Mouse (Mus musculus): ENCODE results near the gene Mmgt2. TPM values are rescaled to one million over a fixed set of nuclear protein-coding genes. Genes with fewer than 3 reads are reported as not detected.

The Mmgt2 gene
- 1 to 10 TPM; 5.5 to 7.8 TPM for total RNA-seq (2021)
- long read RNA-seq, experiment 1, partial matches to known transcripts, result 0 of 3 reads
- long read RNA-seq, experiment 1, other reads (novel, unspliced or antisense), result 1 of 3 reads
- long read RNA-seq, experiment 2, partial matches to known transcripts, result 0 of 2 reads
- long read RNA-seq, experiment 2, other reads (novel, unspliced or antisense), result 1 of 2 reads

- intact Hi-C loops (cut with DNase I; ENCODE audit: low total_unique reads), result no loop called here
- DNase-seq, result peak; percentile 96
These were observed at the start of gene Mmgt2 for GRCm38 (mm10) chr11:62648591-62649391. TSS of gene Mmgt2 (plus strand) at chr11:62648664.

GRCm38 (mm10) chr11:62601732-62602618 lies 46.5 kb upstream of the Mmgt2 start:
- DNase-seq, result no peak
- intact Hi-C loops (cut with DNase I; ENCODE audit: low total_unique reads), result no loop called here

- DNase-seq, result peak; percentile 96
- intact Hi-C loops (cut with DNase I; ENCODE audit: low total_unique reads), result no loop called here
These were observed 45.7 kb upstream of the Mmgt2 start for GRCm38 (mm10) chr11:62602619-62603311.

GRCm38 (mm10) chr11:62603312-62604056 lies 45.0 kb upstream of the Mmgt2 start:
- DNase-seq, result no peak
- intact Hi-C loops (cut with DNase I; ENCODE audit: low total_unique reads), result no loop called here

- intact Hi-C loops (cut with DNase I; ENCODE audit: low total_unique reads), result no loop called here
- no peak for DNase-seq
These were observed 44.2 kb upstream of the Mmgt2 start for GRCm38 (mm10) chr11:62604123-62604706.

- no peak for DNase-seq
- intact Hi-C loops (cut with DNase I; ENCODE audit: low total_unique reads), result no loop called here
These were observed 43.4 kb upstream of the Mmgt2 start for GRCm38 (mm10) chr11:62604886-62605618.

- intact Hi-C loops (cut with DNase I; ENCODE audit: low total_unique reads), result no loop called here
- no peak for DNase-seq
These were observed 42.7 kb upstream of the Mmgt2 start for GRCm38 (mm10) chr11:62605619-62606298.

GRCm38 (mm10) chr11:62606299-62607169 lies 41.9 kb upstream of the Mmgt2 start:
- intact Hi-C loops (cut with DNase I; ENCODE audit: low total_unique reads), result no loop called here
- DNase-seq, result no peak

GRCm38 (mm10) chr11:62607170-62607951 lies 41.1 kb upstream of the Mmgt2 start:
- intact Hi-C loops (cut with DNase I; ENCODE audit: low total_unique reads), result no loop called here
- no peak for DNase-seq

GRCm38 (mm10) chr11:62607952-62608201 lies 40.6 kb upstream of the Mmgt2 start:
- intact Hi-C loops (cut with DNase I; ENCODE audit: low total_unique reads), result no loop called here
- no peak for DNase-seq

GRCm38 (mm10) chr11:62608826-62609675 lies 39.4 kb upstream of the Mmgt2 start:
- intact Hi-C loops (cut with DNase I; ENCODE audit: low total_unique reads), result no loop called here
- no peak for DNase-seq

GRCm38 (mm10) chr11:62610304-62610703 lies 38.2 kb upstream of the Mmgt2 start:
- intact Hi-C loops (cut with DNase I; ENCODE audit: low total_unique reads), result no loop called here
- DNase-seq, result no peak

- intact Hi-C loops (cut with DNase I; ENCODE audit: low total_unique reads), result loop anchor here (2.0 kb wide), 1 partner anchor 62 kb away; no protein-coding TSS in a partner anchor
- DNase-seq, result no peak
These were observed 35.9 kb upstream of the Mmgt2 start for GRCm38 (mm10) chr11:62612604-62613003.

GRCm38 (mm10) chr11:62613657-62614365 lies 34.7 kb upstream of the Mmgt2 start:
- intact Hi-C loops (cut with DNase I; ENCODE audit: low total_unique reads), result loop anchor here (2.0 kb wide), 1 partner anchor 61 kb away; no protein-coding TSS in a partner anchor
- peak; percentile 91 for DNase-seq

All from gastrocnemius, postnatal 14 days (tissue).